Mouse (Mus musculus): Measurements from ENCODE around the gene Mex3d.

DNA sequence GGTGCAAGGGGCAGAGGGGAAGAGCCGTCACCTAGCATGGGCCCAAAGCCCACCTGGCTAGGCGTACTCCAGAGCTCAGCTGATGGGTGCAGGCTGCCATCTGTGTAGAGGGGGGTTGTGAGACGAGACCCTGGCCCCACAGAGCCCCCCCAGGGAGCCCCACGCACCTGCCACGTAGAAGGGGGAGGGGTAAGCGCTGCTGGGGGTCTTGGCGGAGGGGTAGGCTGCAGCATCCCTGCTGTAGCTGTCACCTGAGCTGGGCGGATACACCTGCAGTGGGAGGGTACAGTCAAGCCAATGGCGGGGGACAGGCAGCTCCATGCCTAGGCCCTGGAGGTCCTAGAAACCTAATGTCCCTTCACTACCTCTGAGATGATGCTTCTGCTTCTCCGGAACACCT lies 29.9 kb upstream of the Mex3d start:
- TF ChIP-seq CTCF (IDR thresholded peaks at IDR 0.05; ENCODE audit: low read depth) (no peak), EP300 (IDR thresholded peaks at IDR 0.05; ENCODE audit: low read depth) (no peak)
